Mouse (Mus musculus): Measurements from ENCODE around the gene Desi1. TPM values are rescaled to one million over a fixed set of nuclear protein-coding genes. Genes with fewer than 3 reads are reported as not detected.
"Not testable (repeated sequence)": the region's sequence is repeated elsewhere in the genome, so short reads cannot be mapped to it uniquely, and the experiment has no call there.

The Desi1 gene
- total and polyA plus RNA-seq, 3 experiments, result 10.0 to 47.3 (median 10.9) TPM

DNA sequence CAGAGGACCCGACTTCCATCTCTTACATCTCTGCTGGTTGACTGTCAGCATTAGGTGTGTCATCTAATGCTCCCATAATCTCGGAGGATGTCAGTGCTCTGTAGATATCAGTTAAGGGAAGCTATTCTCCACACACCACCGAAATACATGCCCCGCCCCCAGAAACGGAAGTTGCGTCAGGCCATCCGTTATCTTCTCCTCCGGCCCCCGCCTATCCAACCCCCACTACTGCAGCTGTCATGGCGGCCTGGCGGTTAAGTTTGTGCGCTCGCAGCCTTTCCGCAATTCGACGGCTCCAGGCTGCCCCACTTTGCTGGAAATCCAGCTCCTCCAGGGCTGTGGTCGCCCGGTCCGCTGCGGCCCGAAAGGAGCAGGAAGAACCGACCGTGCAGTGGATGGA lies 53.3 kb downstream of the Desi1 start, which contains the start of gene 1700029P11Rik:
TSS of gene 1700029P11Rik (plus strand) at position 220 of the 400 bp plus-strand sequence.
- in situ Hi-C loops (cut with MboI; ENCODE audit: low pct_ligation_motif_present, low pct_unique_long_range_greater_than_20kb, low sequenced_read_pairs), result no loop called here
- dilution Hi-C loops (cut with MboI; ENCODE audit: extremely low pct_ligation_motif_present, extremely low pct_unique_long_range_greater_than_20kb, low sequenced_read_pairs), result no loop called here
- H3K9ac ChIP-seq (ENCODE audit: insufficient read depth, low read depth), result no peak within 1 kb of the TSS

GRCm38 (mm10) chr15:81975156-81975555 lies 58.5 kb downstream of the Desi1 start:
- H3K4me2 ChIP-seq (ENCODE audit: insufficient read depth, low read depth, poor library complexity, severe bottlenecking); in situ Hi-C loops (cut with MboI; ENCODE audit: low pct_ligation_motif_present, low pct_unique_long_range_greater_than_20kb, low sequenced_read_pairs); H3K27ac ChIP-seq (ENCODE audit: insufficient read depth, low read depth); H3K27me3 ChIP-seq (replicated peaks); H3K9me3 ChIP-seq (replicated peaks; ENCODE audit: low read length); H3K79me2 ChIP-seq (replicated peaks; ENCODE audit: control insufficient read depth, extremely low read depth, insufficient read depth, poor library complexity, severe bottlenecking); H3K36me3 ChIP-seq (replicated peaks in 1 of 2; ENCODE audit: control insufficient read depth in 1 of 2, insufficient read depth in 1 of 2, low read length in 1 of 2); H3K4me1 ChIP-seq (ENCODE audit: control insufficient read depth in 1 of 2, insufficient read depth in 2 of 2); H3K4me3 ChIP-seq (replicated peaks in 1 of 3; ENCODE audit: low read depth in 2 of 3, low read length in 2 of 3, poor library complexity in 1 of 3); H3K9ac ChIP-seq (ENCODE audit: insufficient read depth, low read depth); dilution Hi-C loops (cut with MboI; ENCODE audit: extremely low pct_ligation_motif_present, extremely low pct_unique_long_range_greater_than_20kb, low sequenced_read_pairs): not testable (repeated sequence)
- DNase-seq (ENCODE audit: extremely low read depth), result peak; percentile 16
- TF ChIP-seq MAFK (IDR thresholded peaks at IDR 0.05; ENCODE audit: insufficient replicate concordance, low read length), result peak; percentile 34; the same call in 1 of the 2 replicates

More for the DNA sequence above, 53.3 kb downstream of the Desi1 start, which contains the start of gene 1700029P11Rik:
- no peak within 1 kb of the TSS for H3K4me2 ChIP-seq (ENCODE audit: insufficient read depth, low read depth, poor library complexity, severe bottlenecking)
- no peaks in the 10 kb centered on the region for H3K27me3 ChIP-seq (replicated peaks)
- H3K36me3 ChIP-seq (replicated peaks in 1 of 2; ENCODE audit: control insufficient read depth in 1 of 2, insufficient read depth in 1 of 2, low read length in 1 of 2), result no peaks in the 10 kb centered on the region
- no peak within 1 kb of the TSS for H3K27ac ChIP-seq (ENCODE audit: insufficient read depth, low read depth)
- no peak for DNase-seq (ENCODE audit: extremely low read depth)
- H3K4me3 ChIP-seq (replicated peaks in 1 of 3; ENCODE audit: low read depth in 2 of 3, low read length in 2 of 3, poor library complexity in 1 of 3), result no peak within 1 kb of the TSS
- peaks cover 0 to 8% of the 10 kb centered on the region in 2 experiments; a peak in 1 of 4 replicates for H3K4me1 ChIP-seq (ENCODE audit: control insufficient read depth in 1 of 2, insufficient read depth in 2 of 2)
- H3K9me3 ChIP-seq (replicated peaks; ENCODE audit: low read length), result no peaks in the 10 kb centered on the region
- no peaks in the 10 kb centered on the region for H3K79me2 ChIP-seq (replicated peaks; ENCODE audit: control insufficient read depth, extremely low read depth, insufficient read depth, poor library complexity, severe bottlenecking)
- TF ChIP-seq USF1 (IDR thresholded peaks at IDR 0.05; ENCODE audit: low read depth, low read length) (no peak), SIN3A (IDR thresholded peaks at IDR 0.05; ENCODE audit: low read length) (no peak), TBP (conservative IDR thresholded peaks at IDR 0.05; ENCODE audit: low read depth, low read length) (no peak), RAD21 (IDR thresholded peaks at IDR 0.05; ENCODE audit: low read depth, low read length) (no peak), MXI1 (IDR thresholded peaks at IDR 0.05; ENCODE audit: low read depth, low read length) (no peak), ZMIZ1 (IDR thresholded peaks at IDR 0.05; ENCODE audit: low read depth, low read length) (no peak), MEF2A (IDR thresholded peaks at IDR 0.05; ENCODE audit: borderline replicate concordance, low read depth, low read length) (no peak), GABPA (IDR thresholded peaks at IDR 0.05; ENCODE audit: insufficient replicate concordance, low read depth, low read length) (no peak), POLR2AphosphoS2 (IDR thresholded peaks at IDR 0.05; ENCODE audit: low read depth, low read length) (no peak), IRF4 (IDR thresholded peaks at IDR 0.05; ENCODE audit: low read depth, low read length) (no peak), SMC3 (IDR thresholded peaks at IDR 0.05; ENCODE audit: low read depth, low read length) (no peak), MAX (IDR thresholded peaks at IDR 0.05; ENCODE audit: low read length) (no peak), ELF1 (IDR thresholded peaks at IDR 0.05; ENCODE audit: low read depth, low read length) (no peak), ZC3H11A (IDR thresholded peaks at IDR 0.05; ENCODE audit: low read depth, low read length) (no peak), MAZ (IDR thresholded peaks at IDR 0.05; ENCODE audit: low read depth, low read length) (no peak), CHD1 (IDR thresholded peaks at IDR 0.05; ENCODE audit: low read depth, low read length) (no peak), CTCF (conservative IDR thresholded peaks at IDR 0.05 in 1 of 2, IDR thresholded peaks at IDR 0.05 in 1 of 2; ENCODE audit: low read depth in 2 of 2, low read length in 2 of 2) (no peak), USF2 (conservative IDR thresholded peaks at IDR 0.05; ENCODE audit: low read depth, low read length) (no peak)

DNA sequence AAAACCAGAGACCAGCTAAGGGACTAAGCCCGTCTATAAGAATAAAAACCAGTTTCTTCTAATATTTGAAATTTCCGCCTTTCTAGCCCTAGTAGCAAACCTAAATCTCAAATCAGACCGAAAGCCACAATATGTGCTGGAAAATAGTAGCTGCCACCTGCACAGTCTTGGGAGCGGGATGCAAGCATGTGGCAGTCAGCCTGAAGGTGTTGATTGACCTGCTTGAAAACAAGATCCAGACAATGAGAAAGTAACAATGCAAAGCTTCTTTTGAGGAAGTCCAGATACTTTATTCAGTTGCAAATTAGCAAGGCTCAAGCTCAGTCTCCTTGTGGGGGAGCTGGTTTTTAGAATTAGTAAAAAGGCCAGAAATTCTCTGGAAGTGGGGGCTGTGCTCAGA lies 63.2 kb downstream of the Desi1 start:
- H3K9me3 ChIP-seq (replicated peaks; ENCODE audit: low read length); in situ Hi-C loops (cut with MboI; ENCODE audit: low pct_ligation_motif_present, low pct_unique_long_range_greater_than_20kb, low sequenced_read_pairs); H3K9ac ChIP-seq (ENCODE audit: insufficient read depth, low read depth); H3K27me3 ChIP-seq (replicated peaks); H3K36me3 ChIP-seq (replicated peaks in 1 of 2; ENCODE audit: control insufficient read depth in 1 of 2, insufficient read depth in 1 of 2, low read length in 1 of 2); H3K4me3 ChIP-seq (replicated peaks in 1 of 3; ENCODE audit: low read depth in 2 of 3, low read length in 2 of 3, poor library complexity in 1 of 3); H3K79me2 ChIP-seq (replicated peaks; ENCODE audit: control insufficient read depth, extremely low read depth, insufficient read depth, poor library complexity, severe bottlenecking); DNase-seq (ENCODE audit: extremely low read depth); H3K4me2 ChIP-seq (ENCODE audit: insufficient read depth, low read depth, poor library complexity, severe bottlenecking); H3K27ac ChIP-seq (ENCODE audit: insufficient read depth, low read depth); dilution Hi-C loops (cut with MboI; ENCODE audit: extremely low pct_ligation_motif_present, extremely low pct_unique_long_range_greater_than_20kb, low sequenced_read_pairs): not testable (repeated sequence)
- H3K4me1 ChIP-seq (ENCODE audit: control insufficient read depth in 1 of 2, insufficient read depth in 2 of 2), result peaks cover 23 to 47% of the 10 kb centered on the region in 2 experiments

DNA sequence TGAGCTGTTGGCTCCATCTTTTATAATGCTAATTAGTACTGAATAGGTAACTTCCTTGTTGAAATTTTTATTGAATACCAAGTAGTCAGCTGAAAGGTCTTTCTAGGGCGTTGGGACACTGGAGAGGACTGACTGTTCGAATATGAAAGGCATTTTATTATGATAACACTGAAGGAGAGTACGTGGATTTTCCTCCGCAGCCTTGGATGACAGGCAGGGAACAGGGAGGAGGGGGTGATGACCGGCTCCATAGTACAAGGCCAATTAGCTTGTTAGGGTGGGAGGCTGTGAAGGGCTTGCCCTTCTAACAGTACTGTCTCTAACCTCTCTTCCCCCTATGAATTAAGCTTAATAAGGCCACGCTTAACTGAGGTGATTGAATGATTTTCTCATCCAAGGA lies 64.0 kb downstream of the Desi1 start:
- H3K9me3 ChIP-seq (replicated peaks; ENCODE audit: low read length); H3K27me3 ChIP-seq (replicated peaks); H3K27ac ChIP-seq (ENCODE audit: insufficient read depth, low read depth); in situ Hi-C loops (cut with MboI; ENCODE audit: low pct_ligation_motif_present, low pct_unique_long_range_greater_than_20kb, low sequenced_read_pairs); H3K79me2 ChIP-seq (replicated peaks; ENCODE audit: control insufficient read depth, extremely low read depth, insufficient read depth, poor library complexity, severe bottlenecking); dilution Hi-C loops (cut with MboI; ENCODE audit: extremely low pct_ligation_motif_present, extremely low pct_unique_long_range_greater_than_20kb, low sequenced_read_pairs); H3K9ac ChIP-seq (ENCODE audit: insufficient read depth, low read depth); DNase-seq (ENCODE audit: extremely low read depth); H3K4me2 ChIP-seq (ENCODE audit: insufficient read depth, low read depth, poor library complexity, severe bottlenecking); H3K4me3 ChIP-seq (replicated peaks in 1 of 3; ENCODE audit: low read depth in 2 of 3, low read length in 2 of 3, poor library complexity in 1 of 3); H3K36me3 ChIP-seq (replicated peaks in 1 of 2; ENCODE audit: control insufficient read depth in 1 of 2, insufficient read depth in 1 of 2, low read length in 1 of 2): not testable (repeated sequence)
- peaks cover 26 to 54% of the 10 kb centered on the region in 2 experiments for H3K4me1 ChIP-seq (ENCODE audit: control insufficient read depth in 1 of 2, insufficient read depth in 2 of 2)

All from CH12.LX (cell line).